Mouse (Mus musculus): ENCODE results near the gene Pcsk4. TPM values are rescaled to one million over a fixed set of nuclear protein-coding genes. Genes with fewer than 3 reads are reported as not detected.

The Pcsk4 gene
- polyA plus RNA-seq, 1 experiment: 2.2 TPM

- Histone ChIP-seq H3K27ac (ENCODE audit: insufficient read depth, low read depth, low read length) (no peak overlapping the region), H3K4me1 (ENCODE audit: control insufficient read depth, insufficient read depth, low read length) (peaks cover 3% of the 10 kb centered on the region; the same call in 1 of the 2 replicates), H3K4me3 (ENCODE audit: insufficient read depth, low read length) (no peak overlapping the region)
- TF ChIP-seq POLR2A (IDR thresholded peaks at IDR 0.05; ENCODE audit: borderline replicate concordance, low read depth, low read length) (no peak), CTCF (IDR thresholded peaks at IDR 0.05; ENCODE audit: low read depth, low read length) (no peak)
Measured at GRCm38 (mm10) chr10:80341491-80342304, 12.4 kb upstream of the Pcsk4 start.

DNA sequence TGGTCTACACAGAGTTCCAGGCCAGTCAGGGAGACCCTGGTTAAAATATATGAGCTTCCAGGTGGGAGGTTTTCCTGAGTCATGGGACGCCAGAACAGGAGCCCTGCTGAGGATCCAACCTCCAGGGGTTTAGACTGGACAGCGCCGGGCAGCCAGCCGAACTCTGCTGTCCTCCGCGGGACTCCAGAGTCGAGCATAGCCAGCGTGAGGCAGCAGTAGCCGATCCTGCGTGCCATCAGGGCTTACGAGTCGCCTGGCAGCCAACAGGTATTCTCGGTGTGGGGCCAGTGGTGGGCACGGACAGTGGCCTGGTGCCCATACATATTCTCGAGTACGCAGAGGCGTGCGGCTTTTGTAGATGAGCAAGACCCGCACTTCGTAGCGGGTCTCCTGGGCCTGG, 11.7 kb upstream of the Pcsk4 start:
- TF ChIP-seq POLR2A (IDR thresholded peaks at IDR 0.05; ENCODE audit: borderline replicate concordance, low read depth, low read length) (no peak), CTCF (IDR thresholded peaks at IDR 0.05; ENCODE audit: low read depth, low read length) (no peak)
- H3K27ac ChIP-seq (ENCODE audit: insufficient read depth, low read depth, low read length): no peak overlapping the region
- peaks cover 3% of the 10 kb centered on the region; the same call in 1 of the 2 replicates for H3K4me1 ChIP-seq (ENCODE audit: control insufficient read depth, insufficient read depth, low read length)
- H3K4me3 ChIP-seq (ENCODE audit: insufficient read depth, low read length): no peak overlapping the region

DNA sequence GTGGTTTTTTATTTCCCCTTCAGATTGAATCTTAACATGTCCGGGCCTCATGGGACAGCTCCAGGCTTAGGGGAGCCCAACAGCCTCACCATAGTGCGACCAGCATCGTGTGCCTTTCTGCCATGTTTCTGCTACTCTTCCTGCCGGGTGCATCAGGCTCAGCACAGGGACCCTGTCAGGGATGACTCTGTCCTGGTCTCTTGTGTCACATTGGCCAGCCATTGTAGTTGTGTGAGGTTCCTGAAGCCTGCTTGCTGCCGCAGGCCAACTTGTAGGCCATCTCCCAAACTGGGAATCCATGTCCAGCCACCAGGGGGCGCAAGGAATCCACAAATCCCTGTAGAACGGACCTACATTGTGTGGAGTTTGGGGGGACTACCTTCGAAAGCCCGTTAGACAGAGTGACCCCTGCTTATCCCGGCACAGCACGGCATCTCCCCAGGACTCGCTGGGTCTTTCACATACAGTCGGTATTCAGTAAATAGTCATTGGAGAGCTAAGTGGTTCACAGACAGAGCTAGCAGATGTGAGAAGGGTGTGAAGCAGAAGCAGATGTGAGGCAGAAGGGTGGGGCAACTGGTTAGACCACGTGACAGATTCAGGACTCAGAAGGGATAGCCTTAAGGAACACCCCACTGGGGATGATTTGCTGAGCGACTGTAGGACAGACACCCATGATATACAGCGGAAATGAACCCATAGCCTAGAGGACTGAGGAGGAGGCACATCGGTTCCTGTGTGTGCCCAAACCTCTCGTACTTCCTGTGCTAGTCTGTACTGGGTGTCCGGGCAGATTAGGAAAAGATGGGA, 10.8 kb upstream of the Pcsk4 start:
- H3K27ac ChIP-seq (ENCODE audit: insufficient read depth, low read depth, low read length): no peak overlapping the region
- TF ChIP-seq CTCF (IDR thresholded peaks at IDR 0.05; ENCODE audit: low read depth, low read length) (peak; percentile 94), POLR2A (IDR thresholded peaks at IDR 0.05; ENCODE audit: borderline replicate concordance, low read depth, low read length) (no peak)

DNA sequence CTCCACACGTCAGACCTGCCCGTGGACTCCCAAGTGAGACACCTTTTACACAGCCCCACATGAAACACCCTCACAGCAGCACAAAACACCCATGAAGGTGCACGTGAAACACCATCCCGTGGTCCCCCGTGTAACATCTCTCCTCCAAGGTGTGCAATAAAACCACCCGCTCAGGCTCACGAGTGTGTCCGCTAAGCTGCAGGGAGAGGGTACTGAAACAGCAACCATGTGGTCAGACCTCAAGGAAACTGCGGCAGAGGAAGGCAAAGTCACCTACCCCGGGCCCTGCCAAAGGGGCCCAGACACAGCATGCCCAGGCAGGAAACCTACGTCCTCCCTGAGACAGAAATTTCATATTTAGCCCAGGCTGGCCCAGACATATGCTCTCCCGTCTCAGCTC, 7.0 kb upstream of the Pcsk4 start:
- TF ChIP-seq POLR2A (IDR thresholded peaks at IDR 0.05; ENCODE audit: borderline replicate concordance, low read depth, low read length) (no peak), CTCF (IDR thresholded peaks at IDR 0.05; ENCODE audit: low read depth, low read length) (no peak)
- Histone ChIP-seq H3K27ac (ENCODE audit: insufficient read depth, low read depth, low read length) (no peak overlapping the region), H3K4me1 (ENCODE audit: control insufficient read depth, insufficient read depth, low read length) (no peaks in the 10 kb centered on the region), H3K4me3 (ENCODE audit: insufficient read depth, low read length) (no peak overlapping the region)

More for the DNA sequence above, 10.8 kb upstream of the Pcsk4 start:
- Histone ChIP-seq H3K4me3 (ENCODE audit: insufficient read depth, low read length) (no peak overlapping the region), H3K4me1 (ENCODE audit: control insufficient read depth, insufficient read depth, low read length) (peaks cover 3% of the 10 kb centered on the region; the same call in 1 of the 2 replicates)

- no peak for TF ChIP-seq CTCF (IDR thresholded peaks at IDR 0.05; ENCODE audit: low read depth, low read length)
- no peak for TF ChIP-seq POLR2A (IDR thresholded peaks at IDR 0.05; ENCODE audit: borderline replicate concordance, low read depth, low read length)
- no peak overlapping the region for H3K27ac ChIP-seq (ENCODE audit: insufficient read depth, low read depth, low read length)
- peaks cover 5% of the 10 kb centered on the region; the same call in 1 of the 2 replicates for H3K4me1 ChIP-seq (ENCODE audit: control insufficient read depth, insufficient read depth, low read length)
- H3K4me3 ChIP-seq (ENCODE audit: insufficient read depth, low read length): no peak overlapping the region
Measured at GRCm38 (mm10) chr10:80332525-80332989, 3.3 kb upstream of the Pcsk4 start.

- Histone ChIP-seq H3K27ac (ENCODE audit: insufficient read depth, low read depth, low read length) (no peak overlapping the region), H3K4me3 (ENCODE audit: insufficient read depth, low read length) (no peak overlapping the region)
Measured at GRCm38 (mm10) chr10:80331636-80332524, 2.6 kb upstream of the Pcsk4 start.

DNA sequence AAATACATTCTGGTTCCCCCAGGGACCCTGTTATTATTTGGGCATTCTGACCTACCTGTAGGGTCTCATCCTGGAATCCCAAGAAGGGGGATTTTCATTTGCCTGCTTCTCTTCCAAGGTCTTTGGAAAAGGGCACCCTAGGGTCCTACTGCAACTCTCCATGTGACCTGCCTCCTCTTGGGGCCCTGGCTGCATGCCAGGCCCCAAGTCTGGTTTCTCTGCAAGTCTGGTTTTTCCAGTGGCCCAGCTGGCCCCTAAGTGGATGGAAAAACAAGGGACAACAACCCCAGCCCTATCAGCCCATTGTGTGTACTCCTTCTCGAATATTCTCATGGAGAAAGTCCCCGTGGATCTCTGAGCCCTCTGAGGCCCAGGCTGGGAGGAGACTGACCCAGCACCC, 1.6 kb upstream of the Pcsk4 start:
- H3K27ac ChIP-seq (ENCODE audit: insufficient read depth, low read depth, low read length): no peak overlapping the region
- no peak for TF ChIP-seq CTCF (IDR thresholded peaks at IDR 0.05; ENCODE audit: low read depth, low read length)
- TF ChIP-seq POLR2A (IDR thresholded peaks at IDR 0.05; ENCODE audit: borderline replicate concordance, low read depth, low read length): no peak

More at GRCm38 (mm10) chr10:80331636-80332524, 2.6 kb upstream of the Pcsk4 start:
- TF ChIP-seq CTCF (IDR thresholded peaks at IDR 0.05; ENCODE audit: low read depth, low read length): no peak
- TF ChIP-seq POLR2A (IDR thresholded peaks at IDR 0.05; ENCODE audit: borderline replicate concordance, low read depth, low read length): no peak
- H3K4me1 ChIP-seq (ENCODE audit: control insufficient read depth, insufficient read depth, low read length): peaks cover 5% of the 10 kb centered on the region; the same call in 1 of the 2 replicates

GRCm38 (mm10) chr10:80330084-80330483, 786 bp upstream of the Pcsk4 start:
- Histone ChIP-seq H3K27ac (ENCODE audit: insufficient read depth, low read depth, low read length) (no peak overlapping the region), H3K4me3 (ENCODE audit: insufficient read depth, low read length) (peak overlapping the region; percentile 60), H3K4me1 (ENCODE audit: control insufficient read depth, insufficient read depth, low read length) (peaks cover 5% of the 10 kb centered on the region; the same call in 1 of the 2 replicates)
- TF ChIP-seq POLR2A (IDR thresholded peaks at IDR 0.05; ENCODE audit: borderline replicate concordance, low read depth, low read length) (no peak), CTCF (IDR thresholded peaks at IDR 0.05; ENCODE audit: low read depth, low read length) (no peak)

More for the DNA sequence above, 1.6 kb upstream of the Pcsk4 start:
- Histone ChIP-seq H3K4me3 (ENCODE audit: insufficient read depth, low read length) (no peak overlapping the region), H3K4me1 (ENCODE audit: control insufficient read depth, insufficient read depth, low read length) (peaks cover 5% of the 10 kb centered on the region; the same call in 1 of the 2 replicates)

GRCm38 (mm10) chr10:80325045-80325444, 4.3 kb downstream of the Pcsk4 start:
- peaks cover 10% of the 10 kb centered on the region for H3K4me1 ChIP-seq (ENCODE audit: control insufficient read depth, insufficient read depth, low read length)
- TF ChIP-seq POLR2A (IDR thresholded peaks at IDR 0.05; ENCODE audit: borderline replicate concordance, low read depth, low read length) (no peak), CTCF (IDR thresholded peaks at IDR 0.05; ENCODE audit: low read depth, low read length) (no peak)
- no peak overlapping the region for H3K27ac ChIP-seq (ENCODE audit: insufficient read depth, low read depth, low read length)
- H3K4me3 ChIP-seq (ENCODE audit: insufficient read depth, low read length): no peak overlapping the region
